Mouse (Mus musculus) midbrain, embryonic 10.5 days (tissue): ENCODE results near the gene Col25a1. TPM values are rescaled to one million over a fixed set of nuclear protein-coding genes. Genes with fewer than 3 reads are reported as not detected.

Experiments used
- DNase-seq: peaks from one replicate; pipeline ENCODE4 v3.0.0-alpha.2; 2017; ENCODE audit warnings: low spot score
- H3K27ac ChIP-seq: fragments of 300-500 bp; sonication (generic); replicated peaks from 2 replicates; pipeline ENCODE4 v1.5.1; 2016; ENCODE audit warnings: mild to moderate bottlenecking
- H3K27me3 ChIP-seq: fragments of 300-500 bp; sonication (generic); 2 replicates; pipeline ENCODE4 v1.6.1; 2016; ENCODE audit warnings: low read depth, mild to moderate bottlenecking; ENCODE audit not compliant: poor library complexity, severe bottlenecking
- H3K36me3 ChIP-seq: fragments of 300-500 bp; sonication (generic); 2 replicates; pipeline ENCODE4 v1.6.1; 2016; ENCODE audit warnings: mild to moderate bottlenecking, moderate library complexity
- H3K4me1 ChIP-seq: fragments of 300-500 bp; sonication (generic); 2 replicates; pipeline ENCODE4 v1.6.1; 2016
- H3K4me3 ChIP-seq: fragments of 300-500 bp; sonication (generic); 2 replicates; pipeline ENCODE4 v1.5.1; 2016; ENCODE audit warnings: mild to moderate bottlenecking, moderate library complexity
- H3K9me3 ChIP-seq: fragments of 300-500 bp; sonication (generic); replicated peaks from 2 replicates; pipeline ENCODE4 v1.6.1; 2016; ENCODE audit warnings: mild to moderate bottlenecking
- WGBS: fragments of 180-500 bp; shearing (Covaris S2); methylation state at CpG from one replicate; pipeline ENCODE4 v1.1.7; 2016; 5-methylcytosine and 5-hydroxymethylcytosine counted together
- polyA plus RNA-seq: library from polyadenylated mRNA; unstranded; fragments of >200 nt; fragmentation: Nextera tagmentation; extraction: Ambion mirVana; gene quantifications from 2 replicates; pipeline ENCODE4 v1.2.1, GENCODE M21; 2016

Col25a1 gene
- polyA plus RNA-seq, 1 experiment from 2014 or later = 1.5 TPM

DNA sequence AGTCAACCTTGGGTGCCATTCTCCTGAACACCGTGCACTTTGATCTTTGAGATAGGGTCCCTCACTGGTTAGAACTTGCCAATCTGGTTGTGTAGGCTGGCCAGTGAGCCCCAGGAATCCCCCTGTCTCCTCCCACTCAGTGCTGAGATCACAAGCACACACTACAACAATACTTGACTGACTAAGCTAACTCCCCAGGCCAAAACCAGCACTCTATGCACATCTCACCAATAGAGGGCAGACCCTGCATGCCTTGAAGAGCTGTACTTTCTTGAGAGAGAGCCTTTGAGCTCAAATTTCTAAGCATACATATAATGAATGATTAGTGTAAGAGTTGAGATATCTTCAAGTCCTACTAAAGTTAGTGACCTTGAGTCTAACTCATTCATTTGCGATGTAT is 476.6 kb downstream of the Col25a1 start:
- Histone ChIP-seq H3K27me3 (no peaks in the 10 kb centered on the region), H3K27ac (no peak overlapping the region), H3K9me3 (no peaks in the 10 kb centered on the region), H3K4me1 (no peaks in the 10 kb centered on the region), H3K4me3 (no peak overlapping the region), H3K36me3 (no peaks in the 10 kb centered on the region)
- DNase-seq = no peak
- 89% methylated on average over 2 of the region's 2 CpGs for WGBS

GRCm38 (mm10) chr3:130614444-130614843 is 483.1 kb downstream of the Col25a1 start:
- no peak for DNase-seq
- Histone ChIP-seq H3K4me1 (peaks cover 7% of the 10 kb centered on the region), H3K9me3 (no peaks in the 10 kb centered on the region), H3K36me3 (no peaks in the 10 kb centered on the region), H3K4me3 (no peak overlapping the region), H3K27me3 (no peaks in the 10 kb centered on the region), H3K27ac (no peak overlapping the region)
- WGBS = 90% methylated on average over 9 of the region's 9 CpGs

DNA sequence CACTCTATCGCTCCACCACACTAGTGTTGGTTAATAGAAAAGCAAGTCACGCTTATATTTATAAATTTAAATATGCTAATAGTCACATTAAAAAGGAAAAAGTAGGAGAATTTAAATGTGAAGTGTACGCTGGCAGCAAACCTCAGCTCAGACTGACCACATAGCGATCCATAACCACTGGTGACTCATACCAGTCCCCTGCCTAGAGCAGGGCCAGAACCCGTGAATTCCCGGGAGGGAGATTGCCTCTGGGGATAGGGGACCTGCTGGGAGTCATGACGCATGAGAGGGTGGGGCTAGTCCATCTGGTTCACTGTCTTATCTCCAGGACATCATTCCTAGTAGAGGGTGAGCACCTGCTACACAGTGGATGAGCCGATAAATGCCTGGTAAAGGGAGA is 484.3 kb downstream of the Col25a1 start:
- Histone ChIP-seq H3K4me1 (peaks cover 7% of the 10 kb centered on the region), H3K36me3 (no peaks in the 10 kb centered on the region), H3K27ac (no peak overlapping the region), H3K4me3 (no peak overlapping the region), H3K9me3 (no peaks in the 10 kb centered on the region), H3K27me3 (no peaks in the 10 kb centered on the region)
- WGBS = 63% methylated on average over 8 of the region's 8 CpGs
- DNase-seq = no peak

DNA sequence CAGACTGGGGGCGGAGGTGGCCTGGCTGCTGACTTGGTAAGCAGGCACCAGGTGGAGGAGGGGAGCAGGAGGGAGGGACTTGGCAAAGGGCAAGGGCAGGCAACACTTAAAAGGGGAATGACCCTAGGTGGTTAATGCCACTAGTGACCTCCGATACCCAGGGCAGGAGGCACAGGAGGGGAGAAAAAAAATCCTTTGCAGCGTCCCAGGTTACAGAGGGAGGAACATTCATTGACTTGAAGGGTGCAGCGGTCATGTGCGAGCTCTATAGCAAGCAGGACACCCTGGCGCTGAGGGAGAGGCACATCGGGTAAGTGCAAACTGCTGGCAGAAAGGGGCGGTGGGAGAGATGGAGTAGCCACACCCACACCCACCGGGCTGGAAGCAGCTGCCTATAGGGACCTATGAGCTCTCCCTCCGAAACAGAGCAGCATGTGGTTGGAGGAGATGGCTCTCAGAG is 486.2 kb downstream of the Col25a1 start, which contains the start of gene Etnppl:
Gene Etnppl (plus strand): TSS at position 10 of the 460 bp plus-strand sequence.
- H3K27me3 ChIP-seq = no peaks in the 10 kb centered on the region
- H3K27ac ChIP-seq = no peak within 1 kb of the TSS
- peak within 1 kb of the TSS; percentile 38 for H3K4me3 ChIP-seq
- peaks cover 7% of the 10 kb centered on the region for H3K4me1 ChIP-seq
- 4% methylated on average over 10 of the region's 10 CpGs for WGBS
- H3K9me3 ChIP-seq = no peaks in the 10 kb centered on the region
- DNase-seq = peak; percentile 31
- H3K36me3 ChIP-seq = no peaks in the 10 kb centered on the region

GRCm38 (mm10) chr3:130620517-130621146 is 489.3 kb downstream of the Col25a1 start:
- Histone ChIP-seq H3K36me3 (no peaks in the 10 kb centered on the region), H3K27me3 (no peaks in the 10 kb centered on the region), H3K9me3 (no peaks in the 10 kb centered on the region), H3K4me1 (peaks cover 7% of the 10 kb centered on the region), H3K4me3 (no peak overlapping the region), H3K27ac (no peak overlapping the region)
- no peak for DNase-seq
- WGBS = 83% methylated on average over 12 of the region's 12 CpGs

DNA sequence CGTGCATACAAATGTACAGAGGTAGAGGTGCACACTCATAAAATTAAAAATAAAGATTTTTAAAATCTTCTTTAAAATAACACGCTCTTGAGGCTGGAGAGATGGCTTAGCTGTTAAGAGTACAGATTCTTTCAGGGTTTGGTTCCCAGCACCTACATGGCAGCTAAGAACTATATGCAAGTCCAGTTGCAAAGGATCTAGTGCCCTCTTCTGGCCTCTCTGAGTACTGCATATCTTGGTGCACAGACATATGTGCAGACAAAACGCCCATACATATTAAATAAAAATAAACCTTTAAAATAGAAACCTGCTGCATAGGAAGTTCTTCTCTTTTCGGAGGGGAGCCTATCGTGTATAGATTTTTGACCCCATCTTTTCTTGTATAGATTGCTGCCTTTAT is 497.1 kb downstream of the Col25a1 start:
- WGBS = 93% methylated on average over 5 of the region's 5 CpGs
- Histone ChIP-seq H3K27me3 (no peaks in the 10 kb centered on the region), H3K4me1 (no peaks in the 10 kb centered on the region), H3K27ac (no peak overlapping the region), H3K36me3 (no peaks in the 10 kb centered on the region), H3K9me3 (peaks cover 6% of the 10 kb centered on the region), H3K4me3 (no peak overlapping the region)
- DNase-seq = no peak

DNA sequence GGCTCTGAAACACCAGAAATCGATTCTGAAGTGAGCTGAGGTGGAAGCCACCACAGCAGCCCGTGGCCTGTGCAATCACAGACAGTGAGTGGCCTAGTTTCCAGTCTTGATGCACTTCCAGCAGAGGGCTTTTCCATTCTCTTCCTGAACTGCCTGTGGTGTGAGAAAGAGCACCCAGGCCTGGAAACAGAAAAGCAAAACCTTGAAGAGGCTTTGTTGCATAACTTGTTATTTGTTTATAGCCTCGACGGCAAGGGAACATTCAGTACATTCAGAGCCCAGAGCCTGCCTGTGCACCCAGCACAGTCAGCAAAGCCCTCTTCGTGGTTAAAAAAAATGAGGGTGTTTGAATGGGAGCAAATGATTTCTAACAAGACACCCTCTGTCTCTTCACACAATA is 502.6 kb downstream of the Col25a1 start:
- 84% methylated on average over 5 of the region's 5 CpGs for WGBS
- no peak overlapping the region for H3K27ac ChIP-seq
- no peaks in the 10 kb centered on the region for H3K27me3 ChIP-seq
- H3K4me1 ChIP-seq = no peaks in the 10 kb centered on the region
- no peaks in the 10 kb centered on the region for H3K36me3 ChIP-seq
- H3K9me3 ChIP-seq = no peaks in the 10 kb centered on the region
- no peak overlapping the region for H3K4me3 ChIP-seq
- DNase-seq = no peak

- H3K4me3 ChIP-seq = no peak overlapping the region
- no peaks in the 10 kb centered on the region for H3K36me3 ChIP-seq
- WGBS = 78% methylated on average over 11 of the region's 11 CpGs
Measured at GRCm38 (mm10) chr3:130646110-130646810, 515.0 kb downstream of the Col25a1 start.

More at GRCm38 (mm10) chr3:130646110-130646810, 515.0 kb downstream of the Col25a1 start:
- no peak overlapping the region for H3K27ac ChIP-seq
- no peaks in the 10 kb centered on the region for H3K27me3 ChIP-seq
- H3K9me3 ChIP-seq = no peaks in the 10 kb centered on the region
- DNase-seq = no peak
- H3K4me1 ChIP-seq = no peaks in the 10 kb centered on the region

Other genes with a start within 250 kb of the Col25a1 start
- 67.9 and 72.2 TPM in 2 replicates for gene Casp6, start 230.1 kb upstream of the Col25a1 start, polyA plus RNA-seq
- 2.6 and 2.7 TPM in 2 replicates for gene Mcub, start 161.3 kb upstream of the Col25a1 start, polyA plus RNA-seq
- 32.4 and 35.9 TPM in 2 replicates for gene Sec24b, start 69.9 kb upstream of the Col25a1 start, polyA plus RNA-seq